Mouse (Mus musculus): ENCODE data around the gene Hectd4.
"Not testable (repeated sequence)": the region's sequence is repeated elsewhere in the genome, so short reads cannot be mapped to it uniquely, and the experiment has no call there.

The Hectd4 gene

DNA sequence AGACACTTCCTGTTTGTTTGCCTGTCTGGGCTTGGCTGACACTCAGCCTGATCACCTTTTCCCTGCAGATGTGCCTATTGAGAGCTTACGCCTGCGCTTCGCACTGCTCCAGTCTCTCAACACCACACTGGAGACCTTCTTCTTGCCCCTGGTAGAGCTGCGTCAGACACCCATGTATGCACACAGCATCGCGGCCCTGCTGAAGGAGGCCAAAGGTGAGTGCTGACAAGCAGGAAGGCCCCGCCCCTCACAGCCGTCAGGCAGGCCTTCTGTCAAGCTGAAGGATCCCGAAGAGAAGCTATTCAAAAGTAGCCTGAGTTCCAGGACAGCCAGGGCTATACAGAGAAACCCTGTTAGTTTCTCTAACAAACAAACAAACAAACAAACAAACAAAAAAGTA lies 139.2 kb downstream of the Hectd4 start:
- DNase-seq (ENCODE audit: low spot score): no peak

DNA sequence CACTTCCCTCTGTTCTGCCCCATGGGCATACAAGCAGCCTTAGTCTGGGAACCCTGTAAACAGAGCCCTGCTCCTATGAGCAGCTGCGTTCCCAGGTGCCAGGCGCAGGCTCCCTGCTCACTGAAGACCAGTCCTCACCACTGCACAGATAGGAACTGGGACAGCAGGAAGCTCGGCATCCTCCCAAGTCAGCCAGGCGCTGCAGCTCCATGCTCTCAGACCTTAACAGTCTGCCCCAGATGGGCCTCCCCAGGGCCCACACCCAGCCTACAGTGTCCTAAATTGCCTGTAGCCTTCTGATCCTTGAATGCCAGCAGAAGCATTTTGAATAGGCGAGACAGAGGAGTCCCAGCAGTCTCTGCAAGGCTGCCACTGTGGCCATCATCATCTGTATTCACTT lies 141.7 kb downstream of the Hectd4 start:
- no peak for DNase-seq (ENCODE audit: low spot score)

DNA sequence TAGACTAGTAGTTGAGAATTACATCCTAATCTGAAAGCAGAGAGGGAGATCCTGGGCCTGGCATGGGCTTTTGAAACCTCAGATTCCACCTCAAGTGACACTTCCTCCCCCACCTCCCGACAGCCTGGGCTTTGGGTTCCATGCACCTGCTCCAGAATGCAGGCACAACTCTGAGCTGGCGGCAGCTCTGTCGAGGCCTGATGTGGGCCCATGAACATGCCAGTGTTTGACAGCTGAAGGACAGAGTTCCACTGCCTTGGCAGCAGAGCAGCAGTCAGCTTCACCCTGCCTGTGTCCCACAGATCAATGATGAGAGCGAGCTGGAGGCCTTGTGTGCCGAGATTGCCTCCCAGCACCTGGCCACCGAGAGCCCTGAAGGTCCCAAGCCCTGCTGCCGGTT lies 143.4 kb downstream of the Hectd4 start:
- DNase-seq (ENCODE audit: low spot score): no peak

DNA sequence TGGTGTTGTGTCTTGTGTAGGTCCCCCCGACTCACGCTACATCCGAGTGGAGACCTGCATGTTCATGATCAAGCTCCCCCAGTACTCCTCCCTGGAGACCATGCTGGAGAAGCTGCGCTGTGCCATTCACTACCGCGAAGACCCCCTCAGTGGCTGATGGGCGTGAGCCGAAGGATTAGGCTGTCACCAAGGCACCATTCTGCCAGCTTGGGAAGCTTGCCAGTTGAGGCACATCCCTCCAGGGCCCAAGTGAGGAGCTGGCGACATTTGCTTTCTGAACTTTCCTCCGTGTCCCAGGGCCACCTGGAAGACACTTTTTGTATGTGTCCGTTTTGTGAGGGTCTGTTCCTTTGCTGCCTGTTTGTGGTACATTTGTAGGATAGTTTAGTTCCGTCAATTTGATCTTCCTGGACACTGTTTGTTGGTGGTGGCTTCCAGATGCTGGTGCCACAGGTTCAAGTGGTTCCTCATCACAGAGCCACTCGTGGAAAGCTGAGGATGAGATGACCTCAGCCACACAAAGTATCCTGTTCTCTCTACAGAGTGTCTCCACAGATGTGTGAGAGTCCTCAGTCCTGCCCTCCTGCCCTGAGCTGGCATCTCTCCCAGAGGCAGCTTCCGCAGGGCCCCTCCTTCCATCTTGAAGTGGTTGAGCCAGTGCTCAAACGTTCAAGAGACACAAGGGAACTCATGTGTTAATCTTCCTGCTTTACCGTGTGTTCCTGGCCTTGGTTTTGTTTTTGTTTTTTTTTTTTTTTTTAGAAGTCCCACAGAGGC lies 146.6 kb downstream of the Hectd4 start:
- no peak for DNase-seq (ENCODE audit: low spot score)

DNA sequence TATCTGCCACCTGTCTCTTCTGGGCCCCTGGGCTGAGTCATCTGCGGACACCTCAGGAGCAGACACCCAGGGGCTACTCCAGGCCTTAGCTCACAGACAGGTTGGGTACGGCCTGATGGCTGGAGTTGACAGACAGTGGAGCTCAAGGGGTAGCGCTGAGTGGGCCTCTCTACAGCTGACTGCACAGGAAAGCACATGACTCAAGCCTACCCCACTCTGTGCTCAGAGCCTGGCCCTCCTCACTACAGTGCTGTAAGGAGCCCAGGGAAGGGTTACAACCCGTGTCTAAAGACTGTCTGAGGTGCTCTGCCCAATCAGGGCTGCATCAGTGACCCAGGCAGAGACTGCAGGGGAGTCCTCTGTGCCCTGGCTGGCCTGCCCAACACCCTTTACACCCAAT lies 147.2 kb downstream of the Hectd4 start:
- DNase-seq (ENCODE audit: low spot score): no peak

DNA sequence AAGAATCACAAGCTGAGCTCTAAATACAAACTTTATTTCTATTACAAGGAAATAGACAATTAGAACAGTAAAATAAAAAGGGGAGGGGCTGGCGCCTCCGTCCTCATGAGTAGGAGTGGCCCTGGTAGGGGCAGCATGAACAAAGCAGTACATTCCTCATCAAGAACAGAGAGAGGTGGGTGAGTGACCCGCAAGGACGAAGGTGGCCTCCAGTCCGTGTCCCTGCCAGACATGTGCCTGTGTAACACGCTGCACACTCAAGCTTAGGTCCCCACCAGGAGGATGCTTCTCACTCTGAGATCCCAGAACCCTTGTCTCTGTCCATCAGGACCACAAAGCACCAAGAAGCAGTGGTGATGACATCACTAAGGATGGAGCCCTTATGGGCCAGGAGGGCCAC lies 151.7 kb downstream of the Hectd4 start:
- no peak for DNase-seq (ENCODE audit: low spot score)

DNA sequence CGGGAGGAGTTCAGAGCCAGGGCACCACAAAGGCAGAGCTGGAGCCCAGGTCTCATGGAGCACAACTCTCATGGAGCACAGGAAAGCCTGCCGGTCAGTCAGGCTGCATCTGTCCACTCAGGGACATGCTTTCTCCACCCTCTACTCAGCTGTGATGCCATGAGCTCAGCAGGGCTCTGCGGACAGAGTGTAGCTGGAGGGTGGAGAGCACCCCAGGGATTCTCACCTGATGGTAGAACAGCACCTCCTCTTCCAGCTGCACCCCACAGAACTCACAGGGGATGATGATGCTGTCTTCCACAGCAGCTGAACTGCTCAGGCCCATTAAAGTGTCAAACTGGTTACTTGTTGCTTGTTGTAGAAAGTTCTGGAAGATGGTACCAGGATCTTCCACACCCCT lies 154.8 kb downstream of the Hectd4 start:
- no peak for DNase-seq (ENCODE audit: low spot score)

DNA sequence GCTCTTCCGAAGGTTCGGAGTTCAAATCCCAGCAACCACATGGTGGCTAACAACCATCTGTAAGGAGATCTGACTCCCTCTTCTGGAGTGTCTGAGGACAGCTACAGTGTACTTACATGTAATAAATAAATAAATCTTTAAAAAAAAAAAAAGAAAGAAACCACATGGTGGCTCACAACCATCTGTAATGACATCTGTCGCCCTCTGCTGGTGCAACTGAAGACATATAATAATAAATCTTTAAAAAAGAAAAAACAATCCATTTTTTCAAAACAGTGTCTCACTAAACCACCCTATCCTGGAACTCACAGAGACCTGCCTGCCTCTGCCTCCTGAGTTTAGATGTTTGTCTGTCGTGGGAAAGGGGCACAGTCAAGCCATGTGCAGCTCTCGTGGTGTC lies 157.0 kb downstream of the Hectd4 start:
- not testable (repeated sequence) for DNase-seq (ENCODE audit: low spot score)

DNA sequence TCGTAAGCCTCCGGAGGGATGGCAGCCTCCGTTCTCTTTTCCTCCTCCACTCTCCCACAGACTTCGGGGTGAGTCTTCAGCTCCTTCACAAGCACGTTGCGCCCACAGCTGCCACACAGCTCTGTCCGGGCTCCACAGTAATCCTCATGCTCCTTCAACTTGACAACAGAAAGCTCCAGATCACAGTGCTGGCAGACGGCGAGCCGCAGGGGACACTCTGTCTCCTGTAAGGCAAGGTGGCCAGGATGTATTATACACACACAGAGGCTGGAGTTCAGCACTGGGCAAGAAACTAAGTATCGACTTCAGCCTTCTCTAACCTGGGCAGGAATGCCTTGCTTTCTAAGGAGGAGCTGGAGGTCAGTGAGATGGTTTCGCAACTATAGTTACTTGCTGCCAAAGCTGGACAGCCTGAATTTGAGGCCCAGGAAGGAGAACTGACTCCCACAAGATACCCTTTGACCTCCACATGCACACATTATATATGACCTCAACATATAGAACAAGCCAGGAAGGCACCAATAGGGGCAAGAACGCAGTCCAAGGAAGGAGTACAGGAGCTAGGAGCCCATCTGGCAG lies 158.7 kb downstream of the Hectd4 start:
- no peak for DNase-seq (ENCODE audit: low spot score)

DNA sequence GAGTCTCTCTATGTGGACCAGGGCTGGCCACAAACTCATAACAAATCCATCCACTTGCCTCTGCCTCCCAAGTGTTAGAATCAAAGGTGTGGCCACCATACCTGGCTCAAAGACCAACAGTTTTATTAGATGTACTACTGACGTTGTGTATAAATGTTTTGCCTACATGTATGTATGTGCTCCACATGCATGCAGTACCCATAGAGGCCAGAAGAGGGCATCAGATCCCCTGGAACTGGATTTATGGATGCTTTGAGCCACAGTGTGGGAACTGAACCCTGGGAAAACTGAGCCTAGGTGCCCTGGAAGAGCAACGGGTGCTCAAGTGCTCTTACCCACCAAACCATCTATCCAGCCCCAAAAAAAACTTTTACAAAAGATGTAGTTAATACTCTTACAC lies 160.7 kb downstream of the Hectd4 start:
- no peak for DNase-seq (ENCODE audit: low spot score)

DNA sequence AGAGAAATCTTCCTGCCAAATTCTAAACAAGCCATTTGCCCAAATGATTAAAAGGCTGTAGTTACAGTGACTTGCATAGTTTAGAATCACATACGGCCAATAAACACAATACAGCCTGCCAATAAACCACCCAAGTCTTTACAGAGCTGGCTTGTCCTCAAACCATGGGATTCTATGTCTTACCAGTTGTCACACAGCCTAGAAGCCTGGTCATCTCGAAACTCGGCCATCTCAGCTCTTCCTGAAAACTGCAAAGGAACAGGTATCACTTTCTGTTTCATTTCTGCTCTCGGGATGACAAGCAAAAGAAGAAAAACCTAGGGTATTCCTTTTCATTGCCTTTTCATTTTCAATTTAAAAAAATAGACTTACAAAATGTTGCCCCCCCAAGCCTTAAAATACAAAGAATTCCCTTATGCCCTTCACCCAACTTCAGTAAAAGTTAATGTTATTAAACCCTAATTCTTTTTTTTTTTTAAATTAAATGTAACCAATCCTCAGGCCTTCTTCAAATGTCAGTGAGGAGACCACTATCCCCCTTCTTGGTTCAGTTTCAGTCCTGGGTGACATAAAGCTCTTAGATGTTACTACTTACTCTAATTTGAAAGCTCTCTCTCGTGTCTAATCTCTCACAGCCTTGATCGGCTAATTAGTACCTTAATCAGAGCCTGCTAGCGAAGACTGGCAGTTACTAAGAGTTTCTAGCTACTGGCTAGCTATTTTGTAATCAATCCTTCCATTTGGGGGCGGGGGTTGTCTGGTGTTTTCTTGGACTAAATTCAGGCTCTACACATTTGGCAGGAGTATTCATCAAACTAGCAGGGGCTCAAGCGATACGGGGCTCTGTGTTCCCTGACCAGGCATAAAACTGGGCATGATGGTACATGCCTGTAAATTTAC lies 164.1 kb downstream of the Hectd4 start:
- DNase-seq (ENCODE audit: low spot score): no peak

DNA sequence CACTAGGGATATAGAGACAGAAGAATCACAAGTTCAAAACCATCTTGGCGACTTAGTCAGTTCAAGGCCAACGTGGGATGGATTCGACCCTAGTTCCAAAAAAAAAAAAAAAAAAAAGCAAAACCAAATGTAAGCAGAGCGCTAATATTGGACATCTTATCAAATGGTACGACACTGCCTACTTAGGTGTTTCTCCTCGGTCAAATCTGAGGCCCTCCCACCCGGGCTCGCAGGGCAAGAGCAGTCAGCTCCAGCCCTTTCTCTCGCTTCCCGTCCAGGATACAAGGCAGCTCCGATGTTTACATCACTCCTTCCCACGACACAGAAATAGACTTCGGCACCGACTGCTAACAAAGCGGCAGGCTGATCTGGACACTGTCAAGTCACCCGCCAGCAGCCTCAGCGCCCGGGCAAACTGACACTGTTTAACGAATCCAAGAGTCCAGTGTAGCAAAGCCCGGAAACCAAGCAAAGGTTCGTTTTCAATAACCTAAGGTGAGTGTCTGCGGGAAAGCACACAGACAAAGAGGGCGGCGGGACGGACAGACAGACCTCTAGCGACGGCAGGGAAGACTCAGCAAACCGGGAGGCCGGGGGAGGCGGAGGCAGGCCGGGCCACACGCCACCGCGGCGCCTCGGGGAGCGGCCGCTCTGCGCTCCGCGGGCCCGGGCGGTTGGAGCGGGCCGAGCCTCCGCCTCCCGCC lies 164.9 kb downstream of the Hectd4 start:
- no peak for DNase-seq (ENCODE audit: low spot score)

DNA sequence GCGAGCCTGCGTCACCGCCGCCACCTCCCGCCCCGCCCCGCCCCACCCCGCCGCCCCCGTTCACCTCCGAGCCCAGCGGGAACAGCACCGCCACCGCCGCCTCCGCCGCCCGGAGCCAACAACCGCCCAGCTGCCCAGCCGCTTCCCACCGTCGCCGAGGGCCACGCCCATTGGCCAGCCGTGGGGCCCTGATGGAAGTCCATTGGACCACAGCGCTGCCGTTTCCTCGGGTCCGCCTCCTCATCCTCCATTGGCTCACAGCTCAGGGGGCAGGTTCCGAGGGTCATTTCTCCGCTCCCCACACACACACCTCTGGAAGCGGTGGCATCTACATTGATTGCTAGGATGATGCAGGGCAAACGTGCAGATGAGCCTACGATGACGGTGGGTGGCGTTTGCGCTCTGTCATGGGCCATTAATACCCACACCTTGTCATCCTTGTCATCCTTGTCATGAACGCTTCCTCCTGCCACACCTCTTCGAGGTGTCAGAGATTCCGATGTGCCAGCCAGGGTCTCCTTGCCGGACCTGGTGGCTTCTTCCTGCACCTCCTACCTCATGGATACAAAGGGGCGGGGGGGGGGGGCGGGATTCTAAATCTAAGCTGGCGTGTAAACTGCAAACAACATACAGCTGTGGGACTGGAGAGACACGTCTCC lies 165.6 kb downstream of the Hectd4 start, which contains the start of gene Trafd1:
Trafd1 (minus strand) TSS at position 172 of the 659 bp plus-strand sequence.
- peak; percentile 96 for DNase-seq (ENCODE audit: low spot score)

DNA sequence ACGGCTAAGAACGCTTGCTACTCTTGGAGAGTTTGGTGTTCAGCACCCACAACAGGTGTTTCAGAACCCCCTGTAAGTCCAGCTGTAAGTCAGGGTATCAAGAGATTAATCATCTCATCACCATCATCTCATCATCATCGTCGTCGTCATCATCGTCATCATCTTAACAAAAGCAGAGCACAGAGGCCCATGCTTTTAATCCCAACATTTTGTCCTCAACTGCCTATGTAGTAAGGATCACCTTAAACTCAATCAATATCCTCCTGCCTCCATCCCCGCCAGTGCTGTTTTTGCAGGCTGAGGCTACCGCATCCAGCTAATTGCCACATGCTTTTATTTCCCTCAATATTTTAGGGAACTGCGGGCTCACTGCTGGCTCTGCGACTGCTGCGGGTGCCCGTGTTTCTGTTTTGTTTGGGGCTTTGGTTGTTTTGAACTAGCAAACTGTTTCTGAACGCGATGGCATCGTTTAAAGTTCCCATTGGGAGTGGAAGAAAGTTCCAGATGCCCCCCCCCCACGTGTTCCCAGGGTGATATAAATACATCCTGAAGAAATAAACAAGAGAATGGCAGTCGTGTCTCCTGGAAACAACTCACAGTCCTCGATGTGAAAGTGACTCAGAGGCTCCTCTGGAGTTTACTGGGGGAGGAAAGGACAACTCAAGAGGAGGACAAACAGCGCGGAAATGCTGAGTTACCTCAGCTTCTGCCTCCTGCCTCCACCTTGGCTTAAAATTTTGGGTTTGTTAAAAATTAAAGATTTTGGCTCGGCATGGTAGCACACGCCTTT lies 166.3 kb downstream of the Hectd4 start:
- no peak for DNase-seq (ENCODE audit: low spot score)

DNA sequence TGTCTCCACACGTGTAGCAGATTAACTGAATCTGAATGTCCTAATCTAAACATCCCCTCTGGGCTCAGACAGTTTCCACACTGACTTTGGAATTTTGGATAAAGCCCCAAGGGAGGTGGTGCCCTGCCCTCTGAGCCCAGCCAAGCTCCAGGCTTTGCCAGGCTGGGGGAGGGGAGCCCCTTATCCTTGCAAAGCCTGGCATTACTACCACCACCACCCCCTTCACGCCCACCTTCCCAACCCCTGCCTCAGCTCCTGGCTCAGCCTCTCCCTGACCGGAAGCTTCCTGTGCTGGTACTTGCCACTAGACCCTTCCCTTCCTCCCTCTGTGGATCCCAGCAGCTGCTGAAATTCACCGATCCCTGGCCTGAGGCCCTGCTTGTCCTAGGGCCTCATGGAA lies 167.1 kb downstream of the Hectd4 start:
- DNase-seq (ENCODE audit: low spot score): peak; percentile 38

DNA sequence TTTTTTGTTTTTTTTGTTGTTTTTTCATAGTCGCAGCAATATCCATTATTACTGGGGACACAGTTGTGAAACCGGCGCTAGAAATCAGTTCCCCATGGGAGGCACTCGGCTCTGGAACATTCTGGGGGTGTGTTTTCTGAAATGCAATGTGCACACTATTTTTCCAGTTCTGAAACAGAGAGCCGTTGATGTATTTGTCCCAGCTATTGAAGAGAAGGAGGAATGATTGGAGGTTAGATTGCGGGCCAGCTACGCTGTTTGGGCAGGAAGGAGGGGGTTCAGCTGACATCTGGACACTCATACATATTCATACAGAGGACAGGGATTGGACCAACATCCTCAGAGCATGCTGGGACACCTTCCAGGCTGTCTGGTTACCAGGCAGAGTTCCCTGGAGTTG lies 169.1 kb downstream of the Hectd4 start:
- DNase-seq (ENCODE audit: low spot score): no peak

DNA sequence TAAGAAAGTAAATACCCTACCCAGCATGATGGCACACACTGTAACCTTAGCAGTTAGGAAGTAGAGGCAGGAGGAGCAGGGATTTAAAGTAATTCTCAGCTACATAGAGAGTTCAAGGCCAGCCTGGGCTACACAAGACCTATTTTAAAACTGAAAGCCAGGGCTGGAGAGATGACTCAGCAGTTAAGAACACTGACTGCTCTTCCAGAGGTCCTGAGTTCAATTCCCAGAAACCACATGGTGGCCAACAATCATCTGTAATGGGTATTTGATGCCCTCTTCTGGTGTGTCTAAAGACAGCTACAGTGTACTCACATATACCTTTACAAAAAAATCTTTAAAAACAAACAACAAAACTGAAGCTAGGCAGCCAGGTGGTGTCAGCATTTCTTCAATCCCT lies 169.7 kb downstream of the Hectd4 start:
- no peak for DNase-seq (ENCODE audit: low spot score)

DNA sequence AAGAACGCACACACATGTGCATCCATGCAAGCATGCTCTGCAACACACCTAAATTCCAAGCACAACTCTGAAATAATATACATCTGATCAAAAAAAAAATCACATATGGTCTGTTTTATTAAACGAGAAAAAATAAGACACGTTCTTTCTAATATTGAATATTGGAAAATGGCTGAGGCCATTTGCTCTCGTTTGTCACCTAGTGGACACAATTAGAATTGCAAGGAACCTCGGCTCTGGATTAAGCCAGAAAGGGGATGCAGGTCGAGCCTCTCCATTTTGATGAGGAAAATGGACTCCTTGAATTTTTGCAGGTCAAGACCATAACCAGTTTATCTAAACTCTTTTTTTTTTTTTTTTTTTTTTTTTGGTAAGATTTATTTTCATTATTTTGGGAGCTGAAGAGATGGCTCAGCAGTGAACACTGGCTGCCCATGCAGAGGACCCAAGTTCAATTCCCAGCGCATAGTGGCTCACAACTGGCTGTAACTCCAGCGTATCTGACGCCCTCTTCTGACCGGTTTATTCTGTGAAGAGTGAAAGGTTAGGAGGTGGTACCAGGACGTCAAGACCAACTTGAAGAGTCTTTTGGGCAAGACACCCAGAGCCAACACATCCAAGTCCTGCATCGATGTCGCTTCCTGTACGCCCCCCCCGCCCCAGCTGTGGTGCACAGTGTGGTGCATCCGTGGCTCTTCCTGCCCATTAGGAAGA lies 172.8 kb downstream of the Hectd4 start:
- no peak for DNase-seq (ENCODE audit: low spot score)

DNA sequence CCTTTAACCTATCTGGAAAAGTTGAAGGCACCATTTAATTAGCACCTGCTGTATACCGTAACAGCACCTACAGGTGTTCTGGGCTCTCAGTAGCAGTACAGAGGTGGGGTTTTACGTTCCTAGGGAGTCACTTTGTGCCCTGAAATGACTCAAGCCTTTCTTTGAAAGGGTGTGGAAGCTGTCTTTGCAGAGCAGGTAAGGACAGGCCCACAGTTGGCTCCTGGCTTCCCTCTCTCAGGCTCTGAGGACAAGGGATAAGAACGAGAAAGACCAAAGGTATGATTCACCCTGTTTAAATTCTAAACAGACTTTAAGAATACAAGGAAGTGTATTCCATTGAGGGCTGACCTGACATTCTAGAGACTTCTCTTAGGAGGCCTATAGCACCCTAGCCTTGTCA lies 173.4 kb downstream of the Hectd4 start:
- no peak for DNase-seq (ENCODE audit: low spot score)

DNA sequence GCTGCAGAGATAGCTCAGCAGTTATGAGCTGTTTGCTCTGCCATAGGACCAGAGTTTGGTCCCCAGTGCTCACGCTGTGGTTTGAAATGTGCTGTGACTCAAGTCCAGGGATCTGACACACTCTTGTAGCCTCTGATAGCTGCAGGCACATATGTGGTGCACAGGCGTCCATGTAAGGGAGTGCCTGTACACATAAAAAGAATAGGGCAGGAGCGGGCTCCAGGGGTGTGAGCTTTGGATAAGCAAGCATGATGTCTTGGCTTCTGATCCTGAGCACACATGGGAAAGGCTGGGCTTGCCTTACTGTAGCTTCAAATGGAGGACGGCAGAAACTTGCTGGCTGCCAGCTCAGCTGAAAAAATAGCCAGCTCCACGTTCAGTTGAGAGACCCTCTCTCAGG lies 175.6 kb downstream of the Hectd4 start:
- no peak for DNase-seq (ENCODE audit: low spot score)
